Mouse (Mus musculus) hindbrain, embryonic 16.5 days (tissue): ENCODE measurements at regions not wholly inside any gene's neighbourhood (a gene's known extent, or its start where the extent isn't known, plus 50 kb on each side); places are given as distances from the start of the nearest gene placed in this dataset.

Source experiments
- ATAC-seq: fragments of 200-750 bp; cut with Nextera tagmentation; 2 replicates; pipeline ENCODE4 v1.8.0; 2017; ENCODE audit warnings: moderate TSS enrichment, moderate library complexity
- H3K27ac ChIP-seq: fragments of 300-500 bp; sonication (generic); 2 replicates; pipeline ENCODE4 v1.5.1; 2014; ENCODE audit warnings: low read depth, mild to moderate bottlenecking, control low read depth, low read length, moderate library complexity
- H3K27me3 ChIP-seq: fragments of 300-500 bp; sonication (generic); replicated peaks from 2 replicates; pipeline ENCODE4 v1.6.1; 2014; ENCODE audit warnings: low read length; ENCODE audit not compliant: control insufficient read depth, insufficient read depth
- H3K36me3 ChIP-seq: fragments of 300-500 bp; sonication (generic); 2 replicates; pipeline ENCODE4 v1.6.1; 2014; ENCODE audit warnings: mild to moderate bottlenecking, low read length, moderate library complexity, mixed read lengths; ENCODE audit not compliant: control insufficient read depth, insufficient read depth
- H3K4me1 ChIP-seq: fragments of 300-500 bp; sonication (generic); 2 replicates; pipeline ENCODE4 v1.6.1; 2014; ENCODE audit warnings: low read depth, low read length; ENCODE audit not compliant: control insufficient read depth, insufficient read depth
- H3K4me2 ChIP-seq: fragments of 300-500 bp; sonication (generic); 2 replicates; pipeline ENCODE4 v1.6.1; 2014; ENCODE audit warnings: mild to moderate bottlenecking, low read length, control low read depth, moderate library complexity
- H3K4me3 ChIP-seq: fragments of 300-500 bp; sonication (generic); 2 replicates; pipeline ENCODE4 v1.5.1; 2014; ENCODE audit warnings: mild to moderate bottlenecking, low read length, control low read depth, moderate library complexity
- H3K9ac ChIP-seq: fragments of 300-500 bp; sonication (generic); 2 replicates; pipeline ENCODE4 v1.6.1; 2014; ENCODE audit warnings: low read depth, mild to moderate bottlenecking, control low read depth, low read length, moderate library complexity
- H3K9me3 ChIP-seq: fragments of 300-500 bp; sonication (generic); 2 replicates; pipeline ENCODE4 v1.6.1; 2014; ENCODE audit warnings: mild to moderate bottlenecking, low read length, moderate library complexity; ENCODE audit not compliant: control insufficient read depth
- WGBS: fragments of 180-500 bp; shearing (Covaris S2); extraction: QIAGEN DNeasy Blood & Tissue Kit; methylation state at CpG from one replicate; pipeline ENCODE4 v1.1.7; 2014; 5-methylcytosine and 5-hydroxymethylcytosine counted together

DNA sequence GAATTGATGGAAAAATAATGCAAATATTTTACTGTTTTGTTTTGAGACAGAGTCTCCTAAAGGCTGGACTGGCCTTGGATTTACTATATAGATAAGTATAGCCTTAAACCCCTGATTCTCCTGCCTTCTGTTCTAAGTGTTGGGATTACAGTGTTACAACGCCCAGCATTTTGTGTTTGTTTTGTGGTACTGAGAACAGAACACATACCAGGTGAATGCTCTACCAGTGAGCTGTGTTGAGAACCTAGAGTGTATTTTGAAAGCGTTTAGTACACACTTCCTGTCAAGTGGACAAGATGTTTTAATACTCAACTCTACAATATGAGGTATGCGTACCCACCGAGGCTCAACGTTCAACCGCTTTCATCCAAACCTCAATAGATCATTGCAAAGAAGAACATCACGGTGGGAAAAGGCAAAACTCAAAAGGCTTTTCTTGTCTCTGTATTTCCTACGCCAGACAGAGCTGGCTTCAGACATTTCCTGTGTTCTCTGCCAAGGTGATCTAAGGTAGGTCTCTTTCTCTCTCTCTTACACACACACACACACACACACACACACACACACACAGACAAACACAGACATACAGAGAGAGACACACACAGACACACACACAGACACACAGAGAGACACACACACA, 104.3 kb upstream of the Cpm start:
- H3K4me3 ChIP-seq: no peak overlapping the region
- no peaks in the 10 kb centered on the region for H3K9me3 ChIP-seq
- ATAC-seq: no peak
- no peaks in the 10 kb centered on the region for H3K4me1 ChIP-seq
- no peak overlapping the region for H3K4me2 ChIP-seq
- no peak overlapping the region for H3K27ac ChIP-seq
- H3K36me3 ChIP-seq: no peaks in the 10 kb centered on the region
- H3K27me3 ChIP-seq: no peaks in the 10 kb centered on the region
- H3K9ac ChIP-seq: no peak overlapping the region
- 87% methylated on average over 8 of the region's 8 CpGs for WGBS

DNA sequence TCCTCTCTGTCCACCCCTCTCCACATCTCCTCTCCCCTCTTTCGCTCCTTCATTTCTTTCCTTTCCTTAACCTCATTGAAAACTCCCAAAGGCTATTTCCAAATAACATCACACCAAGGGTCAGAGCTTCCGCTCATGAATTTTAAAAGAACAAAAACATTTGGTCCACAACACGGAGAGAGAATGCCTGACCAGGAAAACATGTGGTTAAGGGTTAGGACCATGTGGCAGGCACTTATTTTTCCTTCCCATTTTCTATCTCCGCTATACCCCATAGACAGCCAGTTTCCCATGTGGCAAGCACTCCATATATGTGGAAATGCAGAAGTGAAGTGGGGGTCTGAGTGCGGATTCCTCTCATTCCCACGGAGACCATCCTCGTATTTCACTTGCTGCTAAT, 105.2 kb upstream of the Cpm start:
- no peaks in the 10 kb centered on the region for H3K4me1 ChIP-seq
- H3K9me3 ChIP-seq: no peaks in the 10 kb centered on the region
- ATAC-seq: no peak
- no peaks in the 10 kb centered on the region for H3K36me3 ChIP-seq
- H3K4me2 ChIP-seq: no peak overlapping the region
- H3K27me3 ChIP-seq: no peaks in the 10 kb centered on the region
- H3K9ac ChIP-seq: no peak overlapping the region
- no peak overlapping the region for H3K4me3 ChIP-seq
- WGBS: 87% methylated on average over 7 of the region's 7 CpGs
- no peak overlapping the region for H3K27ac ChIP-seq

DNA sequence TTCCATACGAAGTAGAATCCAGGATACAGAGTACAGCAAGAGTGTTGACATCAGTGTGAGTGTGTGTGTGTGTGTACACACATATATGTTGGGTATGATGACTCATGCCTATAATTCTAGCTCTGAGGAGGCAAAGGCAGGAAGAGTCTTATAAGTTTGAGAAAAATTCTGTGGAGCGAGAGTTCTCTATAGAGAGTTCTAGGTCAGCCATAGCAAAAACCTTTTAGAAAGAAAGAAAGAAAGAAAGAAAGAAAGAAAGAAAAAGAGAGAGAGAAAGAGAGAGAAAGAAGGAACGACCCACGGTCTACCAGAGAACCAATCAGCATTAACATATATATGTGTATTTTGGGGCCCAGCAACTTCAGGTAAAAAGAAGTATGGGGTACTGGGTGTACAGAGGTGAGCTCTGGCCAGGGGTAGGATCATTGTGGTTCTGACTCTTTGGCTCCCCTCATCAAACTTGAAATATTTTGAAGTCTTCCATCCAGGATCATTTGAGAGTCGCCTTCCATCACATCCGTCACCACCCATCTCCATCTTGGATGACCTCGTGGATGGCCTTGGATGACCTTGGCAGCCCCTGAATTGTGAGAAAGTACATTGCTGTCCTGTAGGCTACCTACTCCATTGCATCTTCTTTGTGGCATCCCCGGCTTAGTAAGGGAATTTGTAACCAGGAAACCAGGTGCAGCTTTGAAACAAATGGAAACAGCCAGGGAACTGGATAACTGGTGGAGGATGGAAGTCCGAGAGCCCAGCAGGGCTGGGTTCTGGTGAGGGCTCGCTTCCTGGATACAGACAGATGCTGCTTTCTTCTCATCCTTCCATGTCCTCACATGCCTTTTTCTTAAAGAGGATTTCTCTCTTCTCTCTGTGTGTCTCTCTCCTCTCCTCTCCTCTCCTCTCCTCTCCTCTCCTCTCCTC, 106.1 kb upstream of the Cpm start:
- Histone ChIP-seq H3K27me3 (no peaks in the 10 kb centered on the region), H3K4me2 (no peak overlapping the region), H3K36me3 (no peaks in the 10 kb centered on the region), H3K4me1 (no peaks in the 10 kb centered on the region), H3K4me3 (no peak overlapping the region), H3K27ac (no peak overlapping the region), H3K9me3 (no peaks in the 10 kb centered on the region), H3K9ac (no peak overlapping the region)
- no peak for ATAC-seq
- WGBS: 90% methylated on average over 10 of the region's 10 CpGs

DNA sequence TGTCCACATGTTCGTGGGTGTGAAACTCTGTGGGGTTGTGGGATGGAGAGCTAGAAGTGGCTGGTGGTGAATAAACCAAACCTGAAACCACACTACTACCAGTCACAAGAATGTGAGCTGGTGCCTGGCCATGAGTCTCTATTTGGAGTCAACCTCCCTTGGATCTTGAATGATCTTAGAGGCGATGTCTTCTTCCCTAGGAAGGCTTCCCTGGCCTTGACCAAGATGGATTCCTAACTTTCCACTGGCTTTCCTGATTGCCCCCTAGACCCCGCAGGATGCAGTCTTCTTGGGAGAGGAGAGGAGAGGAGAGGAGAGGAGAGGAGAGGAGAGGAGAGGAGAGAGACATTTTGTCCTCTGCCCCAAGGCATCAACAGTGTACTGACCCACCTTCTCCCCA, 106.9 kb upstream of the Cpm start:
- Histone ChIP-seq H3K9me3 (no peaks in the 10 kb centered on the region), H3K27me3 (no peaks in the 10 kb centered on the region), H3K36me3 (no peaks in the 10 kb centered on the region), H3K4me2 (no peak overlapping the region), H3K4me3 (no peak overlapping the region), H3K27ac (no peak overlapping the region), H3K9ac (no peak overlapping the region), H3K4me1 (no peaks in the 10 kb centered on the region)
- WGBS: 90% methylated on average over 3 of the region's 3 CpGs
- no peak for ATAC-seq

DNA sequence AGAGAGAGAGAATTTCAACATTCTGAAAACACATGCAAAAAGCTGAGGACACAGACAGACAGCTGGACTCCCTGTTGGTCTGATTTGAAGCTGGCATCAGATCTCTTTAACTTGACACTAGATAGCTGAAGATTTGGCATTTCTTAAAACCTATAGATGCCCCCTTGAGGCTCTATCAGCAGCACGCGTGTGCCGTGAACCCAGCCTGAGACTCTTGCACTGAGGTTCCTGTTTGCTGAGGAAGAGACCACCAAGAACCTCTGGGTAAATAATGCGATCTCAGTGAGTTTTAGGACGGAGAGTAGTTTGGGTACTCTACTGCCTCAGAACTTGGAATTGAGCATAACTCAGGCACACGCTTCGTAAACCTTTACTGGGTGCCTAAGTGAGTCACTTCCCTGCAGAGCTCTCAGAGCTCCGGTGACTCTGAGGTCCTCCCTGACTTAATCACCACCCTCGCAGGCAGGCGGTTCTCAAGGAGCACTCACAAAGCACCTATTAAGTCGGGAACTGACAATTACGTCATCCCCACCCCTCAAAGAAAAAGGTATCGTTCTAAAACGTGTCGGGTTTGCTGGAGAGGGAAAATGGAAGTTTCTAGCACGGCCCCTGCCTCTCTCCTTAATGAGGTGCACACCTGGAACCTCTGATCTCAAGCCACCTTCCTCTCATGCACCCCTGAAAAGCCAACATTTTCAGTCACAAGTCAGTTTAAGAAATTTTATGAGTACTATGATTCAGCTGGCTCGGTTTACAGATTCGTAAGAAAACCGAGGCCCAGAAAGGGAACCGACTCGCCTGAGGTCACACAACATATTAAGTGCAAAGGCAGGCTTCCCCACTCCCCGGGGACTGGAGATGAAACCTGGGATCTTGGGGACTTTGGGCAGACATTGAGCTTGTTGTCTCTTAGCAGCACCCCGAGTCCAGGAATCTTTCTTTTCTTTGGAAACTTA, 107.7 kb upstream of the Cpm start:
- no peak for ATAC-seq
- Histone ChIP-seq H3K4me1 (no peaks in the 10 kb centered on the region), H3K27me3 (no peaks in the 10 kb centered on the region), H3K36me3 (no peaks in the 10 kb centered on the region), H3K9me3 (no peaks in the 10 kb centered on the region), H3K9ac (no peak overlapping the region), H3K4me3 (no peak overlapping the region), H3K4me2 (no peak overlapping the region), H3K27ac (no peak overlapping the region)
- 72% methylated on average over 23 of the region's 23 CpGs for WGBS

DNA sequence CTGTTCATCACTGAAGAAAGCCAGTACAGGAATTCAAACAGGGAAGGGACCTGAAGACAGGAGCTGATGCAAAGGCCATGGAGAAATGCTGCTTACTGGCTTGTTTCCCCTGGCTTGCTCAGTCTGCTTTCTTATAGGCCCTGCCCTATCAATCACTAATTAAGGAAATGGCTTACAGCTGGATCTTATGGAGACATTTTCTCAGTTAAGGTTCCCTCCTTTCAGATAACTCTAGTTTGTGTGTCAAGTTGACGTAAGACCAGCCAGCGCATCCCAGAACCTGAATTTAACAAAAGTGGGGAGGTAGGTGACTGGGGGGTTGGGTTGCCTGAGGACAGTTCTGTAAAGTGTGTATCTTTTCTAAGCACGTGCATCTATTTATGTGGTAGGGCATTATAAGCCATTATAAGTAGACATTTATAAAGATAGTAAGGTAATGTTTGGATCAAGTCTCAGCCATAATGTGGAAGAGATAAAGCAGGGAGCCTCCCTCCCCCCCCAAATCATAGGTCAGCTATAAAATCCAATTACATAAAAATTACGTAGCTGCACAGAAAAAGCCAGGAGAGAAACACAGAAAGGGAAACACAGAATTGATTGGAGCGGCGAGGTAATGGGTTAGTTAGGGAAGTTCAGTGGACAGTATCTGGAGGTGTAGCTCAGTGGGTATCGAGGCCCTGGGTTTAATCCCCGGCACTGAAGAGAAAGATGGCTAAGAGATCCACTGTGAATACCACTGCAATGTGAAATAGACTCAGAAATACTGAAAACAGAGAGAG, 108.6 kb upstream of the Cpm start:
- 94% methylated on average over 8 of the region's 8 CpGs for WGBS
- no peaks in the 10 kb centered on the region for H3K36me3 ChIP-seq

DNA sequence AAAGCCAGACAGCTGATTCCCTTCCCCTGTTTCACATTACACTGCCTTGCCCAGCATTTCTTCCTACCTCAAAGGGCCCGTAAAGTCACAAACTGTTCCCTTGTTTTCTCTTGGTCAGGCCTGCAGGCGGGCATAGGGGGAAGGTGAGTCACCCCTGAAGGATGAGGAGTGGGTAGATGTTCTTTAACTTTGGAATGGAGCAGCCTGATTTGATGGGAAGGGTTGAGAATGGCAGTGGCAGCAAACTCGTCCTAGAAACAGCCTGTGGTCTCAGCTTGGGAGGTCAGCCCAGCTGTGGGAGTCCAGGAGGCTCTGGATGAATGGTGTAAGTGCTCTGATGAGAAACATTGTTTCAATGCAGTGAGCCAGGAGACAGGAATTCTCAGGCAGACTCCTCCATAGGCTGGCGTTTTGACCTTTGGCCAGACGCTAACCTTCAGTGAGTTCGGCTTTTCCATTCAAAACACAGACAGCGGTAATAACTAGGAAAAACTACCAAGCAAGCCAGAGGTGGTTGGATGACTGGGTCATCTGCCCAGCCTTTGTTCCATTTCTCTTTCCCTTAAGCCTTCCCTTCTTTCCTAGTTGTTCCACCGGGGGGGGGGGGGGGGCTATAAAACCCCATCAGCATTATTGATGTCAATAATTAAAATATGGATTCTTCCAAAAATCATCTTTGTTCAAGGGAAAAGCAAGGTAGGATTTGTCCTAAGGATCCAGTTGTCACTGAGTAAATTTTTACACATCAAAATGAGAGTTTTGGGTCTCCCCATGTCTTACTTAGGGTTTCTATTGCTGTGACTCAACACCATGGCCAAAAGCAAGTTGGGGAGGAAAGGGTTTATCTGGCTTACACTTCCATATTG, 109.4 kb upstream of the Cpm start:
- WGBS: 38% methylated on average over 8 of the region's 8 CpGs
- H3K4me2 ChIP-seq: no peak overlapping the region
- no peaks in the 10 kb centered on the region for H3K9me3 ChIP-seq
- no peak overlapping the region for H3K9ac ChIP-seq
- H3K4me3 ChIP-seq: no peak overlapping the region
- no peak overlapping the region for H3K27ac ChIP-seq
- no peak for ATAC-seq
- no peaks in the 10 kb centered on the region for H3K36me3 ChIP-seq
- H3K27me3 ChIP-seq: no peaks in the 10 kb centered on the region
- H3K4me1 ChIP-seq: no peaks in the 10 kb centered on the region

More for the DNA sequence above, 108.6 kb upstream of the Cpm start:
- no peak overlapping the region for H3K9ac ChIP-seq
- no peak overlapping the region for H3K27ac ChIP-seq
- H3K4me2 ChIP-seq: no peak overlapping the region
- no peak overlapping the region for H3K4me3 ChIP-seq
- no peaks in the 10 kb centered on the region for H3K4me1 ChIP-seq
- H3K9me3 ChIP-seq: no peaks in the 10 kb centered on the region
- no peaks in the 10 kb centered on the region for H3K27me3 ChIP-seq
- ATAC-seq: no peak
